In genomic region chr10:103958183-103958582, GRCm38 (mm10) we compare ENCODE assay signal across 17 mouse cellular contexts.
"Had no signal": no experiment of that assay in that cellular context is flagged by ENCODE, and none has a peak within 500 bp of the region (broad histone marks: within the 10 kb centered on the region; RNA-seq: fewer than 3 reads in every experiment).

No protein-coding gene starts in this region.

- DNase-seq: kidney, adult 9 months; kidney, postnatal 14 days; kidney, postnatal 4 days; left cerebral cortex, postnatal 4 days; liver, postnatal 0 days; lung, postnatal 10 days; lung, postnatal 4 days; midbrain, embryonic 14.5 days; thymus, adult 2 months; thymus, postnatal 14 days; thymus, postnatal 4 days had no signal

- H3K4me3 ChIP-seq: limb, embryonic 12.5 days; limb, embryonic 15.5 days; lung, embryonic 15.5 days had no signal

- ATAC-seq: liver, postnatal 0 days had no signal

- H3K9ac ChIP-seq: limb, embryonic 12.5 days; limb, embryonic 15.5 days; liver, embryonic 14.5 days; liver, postnatal 0 days; lung, embryonic 15.5 days had no signal

- H3K27ac ChIP-seq: limb, embryonic 12.5 days; limb, embryonic 15.5 days; liver, embryonic 14.5 days; lung, embryonic 15.5 days had no signal

- H3K4me2 ChIP-seq: limb, embryonic 12.5 days; limb, embryonic 15.5 days; liver, embryonic 11.5 days; lung, embryonic 15.5 days; midbrain, embryonic 11.5 days had no signal

- H3K27me3 ChIP-seq: limb, embryonic 12.5 days; limb, embryonic 15.5 days; lung, embryonic 15.5 days had no signal

- H3K4me1 ChIP-seq: limb, embryonic 12.5 days; limb, embryonic 15.5 days; lung, embryonic 15.5 days had no signal

- H3K36me3 ChIP-seq: limb, embryonic 12.5 days; limb, embryonic 15.5 days; lung, embryonic 15.5 days had no signal

- H3K9me3 ChIP-seq: limb, embryonic 12.5 days; limb, embryonic 15.5 days; lung, embryonic 15.5 days had no signal
